Mouse (Mus musculus) liver, adult 2 months (tissue): ENCODE data around the gene S1pr2. TPM values are rescaled to one million over a fixed set of nuclear protein-coding genes. Genes with fewer than 3 reads are reported as not detected.

Experiments used
- DNase-seq: peaks from one replicate; pipeline ENCODE4 v3.0.0-alpha.2; 2011; ENCODE audit warnings: low read depth, low spot score; ENCODE audit errors: extremely low read depth
- H3K27ac ChIP-seq: fragments of 200-500 bp; replicated peaks from 2 replicates; pipeline ENCODE4 v1.5.1; 2012; ENCODE audit warnings: low read depth, mild to moderate bottlenecking, control low read depth, inconsistent platforms, low read length; ENCODE audit not compliant: insufficient read depth
- H3K27me3 ChIP-seq: fragments of 200-500 bp; 2 replicates; pipeline ENCODE4 v1.6.1; 2012; ENCODE audit warnings: mild to moderate bottlenecking, moderate library complexity, low read length, inconsistent platforms; ENCODE audit not compliant: control insufficient read depth, insufficient read depth
- H3K36me3 ChIP-seq: fragments of 200-500 bp; 2 replicates; pipeline ENCODE4 v1.6.1; 2012; ENCODE audit warnings: low read length, inconsistent platforms; ENCODE audit not compliant: control insufficient read depth, insufficient read depth
- H3K4me1 ChIP-seq: fragments of 200-500 bp; 2 replicates; pipeline ENCODE4 v1.6.1; 2011; ENCODE audit warnings: low read length; ENCODE audit not compliant: control insufficient read depth, insufficient read depth
- H3K4me3 ChIP-seq: fragments of 200-500 bp; 2 replicates; pipeline ENCODE4 v1.5.1; 2011; ENCODE audit warnings: low read depth, mild to moderate bottlenecking, control low read depth, low read length, moderate library complexity; ENCODE audit not compliant: insufficient read depth
- H3K79me2 ChIP-seq: fragments of 200-500 bp; 2 replicates; pipeline ENCODE4 v1.6.1; 2012; ENCODE audit warnings: inconsistent platforms, mild to moderate bottlenecking, low read length, moderate library complexity; ENCODE audit not compliant: control insufficient read depth, insufficient read depth
- H3K9ac ChIP-seq: fragments of 200-500 bp; 2 replicates; pipeline ENCODE4 v1.6.1; 2012; ENCODE audit warnings: low read depth, mild to moderate bottlenecking, control low read depth, inconsistent platforms, low read length
- CTCF ChIP-seq: fragments of 200-500 bp; IDR thresholded peaks from 2 replicates; pipeline ENCODE4 v1.5.1; 2011; ENCODE audit warnings: low read depth, low read length, control low read depth
- POLR2A ChIP-seq: fragments of 200-500 bp; IDR thresholded peaks from 2 replicates; pipeline ENCODE4 v1.6.1; 2011; ENCODE audit warnings: low read length, control low read depth; ENCODE audit not compliant: insufficient read depth; ENCODE audit errors: extremely low read depth
- whole genome bisulfite sequencing: fragments of 180-500 bp; shearing (Covaris S2); methylation state at CpG from one replicate; pipeline ENCODE4 v1.1.7; 2018; 5-methylcytosine and 5-hydroxymethylcytosine counted together
- polyA plus RNA-seq: library from polyadenylated mRNA; depleted of rRNA; stranded (reverse); fragments of >200 nt; gene quantifications from 2 replicates; pipeline ENCODE4 v1.2.3, GENCODE M21; 2012; rRNA removed
- total RNA-seq: library from RNA; depleted of rRNA; stranded (reverse); fragments of >200 nt; gene quantifications from 2 replicates; pipeline ENCODE4 v1.2.3, GENCODE M21; 2014; rRNA removed

S1pr2 gene
- total RNA-seq (1.2 and 2.1 TPM in 2 replicates), polyA plus RNA-seq (2.9 and 3.9 TPM in 2 replicates)

GRCm38 (mm10) chr9:20976216-20976960 is at the start of gene S1pr2:
TSS of gene S1pr2 (minus strand) at chr9:20976781.
- peak within 1 kb of the TSS; percentile 88 for H3K4me3 ChIP-seq

DNA sequence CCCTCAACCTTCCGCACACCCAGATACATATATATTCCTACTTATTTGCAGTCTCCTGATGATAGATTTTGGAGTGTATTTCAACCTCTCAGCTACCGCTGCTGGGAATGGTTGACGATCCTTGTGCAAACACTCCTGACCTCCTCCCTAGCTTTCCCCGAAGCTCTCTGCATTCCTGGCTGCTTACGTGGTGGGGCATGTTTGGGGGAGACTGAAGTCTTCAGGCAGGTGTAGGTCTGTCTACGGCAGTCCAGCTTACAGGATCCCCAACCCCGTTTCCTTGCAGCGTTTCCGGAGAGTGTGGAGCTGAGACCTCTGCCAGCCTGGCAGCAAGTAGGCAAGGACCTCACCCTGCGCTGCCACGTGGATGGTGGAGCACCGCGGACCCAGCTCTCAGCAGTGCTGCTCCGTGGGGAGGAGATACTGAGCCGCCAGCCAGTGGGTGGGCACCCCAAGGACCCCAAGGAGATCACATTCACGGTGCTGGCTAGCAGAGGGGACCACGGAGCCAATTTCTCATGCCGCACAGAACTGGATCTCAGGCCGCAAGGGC is 48.8 kb upstream of the S1pr2 start:
- H3K4me1 ChIP-seq: peaks cover 8% of the 10 kb centered on the region
- WGBS: 84% methylated on average over 19 of the region's 19 CpGs
- no peaks in the 10 kb centered on the region for H3K27me3 ChIP-seq
- H3K27ac ChIP-seq: no peak overlapping the region
- no peak for DNase-seq
- peaks cover 12% of the 10 kb centered on the region for H3K36me3 ChIP-seq
- no peak for TF ChIP-seq CTCF
- TF ChIP-seq POLR2A: no peak
- no peak overlapping the region for H3K4me3 ChIP-seq
- H3K9ac ChIP-seq: no peak overlapping the region
- H3K79me2 ChIP-seq: no peaks in the 10 kb centered on the region

More at GRCm38 (mm10) chr9:20976216-20976960, at the start of gene S1pr2:
- DNase-seq: peak; percentile 66
- Histone ChIP-seq H3K9ac (peak within 1 kb of the TSS; percentile 92), H3K79me2 (peaks cover 4% of the 10 kb centered on the region; the same call in 1 of the 2 replicates), H3K36me3 (no peaks in the 10 kb centered on the region), H3K27me3 (no peaks in the 10 kb centered on the region), H3K27ac (peak within 1 kb of the TSS; percentile 58), H3K4me1 (peaks cover 5% of the 10 kb centered on the region)
- WGBS: under 1% methylated on average over 47 of the region's 47 CpGs
- TF ChIP-seq CTCF: no peak
- TF ChIP-seq POLR2A: 0 out of 2 replicates have a peak, but pooled peaks have one; percentile 40

DNA sequence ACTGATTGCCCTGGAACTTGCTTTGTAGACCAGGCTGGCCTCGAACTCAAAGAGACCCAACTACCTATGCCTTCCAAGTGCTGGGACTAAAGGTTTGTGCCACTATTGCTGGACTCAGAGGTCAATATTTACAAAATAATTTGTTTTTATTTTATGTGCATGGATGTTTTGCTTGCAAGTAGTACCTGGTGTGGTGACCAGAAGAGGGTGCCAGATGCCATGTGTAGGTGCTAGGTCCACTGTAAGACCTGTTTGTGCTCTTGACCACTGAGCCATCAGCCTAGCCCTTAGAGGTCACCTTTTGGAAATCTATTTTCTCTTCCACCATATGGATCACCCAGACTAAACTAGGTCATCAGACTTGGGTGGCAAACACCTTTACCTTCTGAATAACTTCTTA is 46.1 kb upstream of the S1pr2 start:
- Histone ChIP-seq H3K4me1 (no peaks in the 10 kb centered on the region), H3K9ac (no peak overlapping the region), H3K4me3 (no peak overlapping the region), H3K27me3 (no peaks in the 10 kb centered on the region), H3K27ac (no peak overlapping the region), H3K36me3 (peaks cover 14% of the 10 kb centered on the region), H3K79me2 (no peaks in the 10 kb centered on the region)
- peak; percentile 11; the same call in 1 of the 2 replicates for TF ChIP-seq CTCF
- TF ChIP-seq POLR2A: no peak
- no peak for DNase-seq
- 80% methylated on average over 1 of the region's 1 CpGs for WGBS

DNA sequence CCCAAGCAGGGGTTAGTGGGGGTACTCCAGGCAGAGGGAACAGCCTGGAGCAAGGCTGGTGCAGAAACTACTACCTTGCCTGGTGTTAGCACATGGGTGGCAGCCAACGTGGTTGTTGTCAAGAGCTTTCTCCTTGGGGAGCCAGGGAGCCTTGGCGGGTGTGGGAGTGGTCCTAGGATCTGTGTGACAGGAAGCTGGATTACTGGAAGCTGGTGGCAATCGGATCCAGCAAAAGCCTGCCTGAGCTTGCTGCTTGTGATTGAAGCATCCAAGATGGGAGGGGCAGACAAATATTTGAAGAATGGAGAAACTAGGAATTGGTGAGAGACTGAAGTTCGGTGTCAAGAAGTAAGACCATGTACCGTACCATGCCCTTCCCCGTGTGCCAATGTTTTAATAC is 45.7 kb upstream of the S1pr2 start:
- WGBS: 50% methylated on average over 6 of the region's 6 CpGs
- no peak overlapping the region for H3K4me3 ChIP-seq
- H3K9ac ChIP-seq: no peak overlapping the region
- TF ChIP-seq POLR2A (no peak), CTCF (no peak)
- DNase-seq: no peak
- H3K4me1 ChIP-seq: 0 out of 2 replicates have a peak, but pooled peaks cover under 1% of the 10 kb centered on the region
- peaks cover 12% of the 10 kb centered on the region for H3K36me3 ChIP-seq
- no peak overlapping the region for H3K27ac ChIP-seq
- H3K27me3 ChIP-seq: no peaks in the 10 kb centered on the region
- no peaks in the 10 kb centered on the region for H3K79me2 ChIP-seq

GRCm38 (mm10) chr9:21021363-21021762 is 44.8 kb upstream of the S1pr2 start:
- H3K27me3 ChIP-seq: no peaks in the 10 kb centered on the region
- H3K36me3 ChIP-seq: peaks cover 12% of the 10 kb centered on the region
- H3K9ac ChIP-seq: no peak overlapping the region
- WGBS: 93% methylated on average over 3 of the region's 3 CpGs
- TF ChIP-seq CTCF (no peak), POLR2A (no peak)
- peaks cover 4% of the 10 kb centered on the region; the same call in 1 of the 2 replicates for H3K4me1 ChIP-seq
- no peak for DNase-seq
- peaks cover 4% of the 10 kb centered on the region; the same call in 1 of the 2 replicates for H3K79me2 ChIP-seq
- no peak overlapping the region for H3K4me3 ChIP-seq
- no peak overlapping the region for H3K27ac ChIP-seq
